Mouse (Mus musculus): ENCODE data around the gene Dusp13. TPM values are rescaled to one million over a fixed set of nuclear protein-coding genes. Genes with fewer than 3 reads are reported as not detected.

Gene Dusp13
- polyA plus RNA-seq, 1 experiment from 2014 or later = 0.51 TPM

GRCm38 (mm10) chr14:21691070-21691469, 59.9 kb downstream of the Dusp13 start:
- Histone ChIP-seq H3K27ac (no peak overlapping the region), H3K36me3 (replicated peaks; ENCODE audit: control insufficient read depth, insufficient read depth) (no peaks in the 10 kb centered on the region), H3K27me3 (ENCODE audit: control insufficient read depth, insufficient read depth, low read length) (0 out of 2 replicates have a peak, but pooled peaks cover 5% of the 10 kb centered on the region), H3K4me3 (replicated peaks; ENCODE audit: low read length) (no peak overlapping the region), H3K9me3 (ENCODE audit: control insufficient read depth, low read length) (0 out of 2 replicates have a peak, but pooled peaks cover 3% of the 10 kb centered on the region), H3K9ac (no peak overlapping the region), H3K4me1 (replicated peaks; ENCODE audit: control insufficient read depth, insufficient read depth, low read length) (0 out of 2 replicates have a peak, but pooled peaks cover 7% of the 10 kb centered on the region), H3K4me2 (replicated peaks) (no peak overlapping the region)
- no peak for DNase-seq (ENCODE audit: low spot score)
- ATAC-seq (ENCODE audit: low FRiP score) = no peak
- 94% methylated on average over 3 of the region's 3 CpGs for WGBS

DNA sequence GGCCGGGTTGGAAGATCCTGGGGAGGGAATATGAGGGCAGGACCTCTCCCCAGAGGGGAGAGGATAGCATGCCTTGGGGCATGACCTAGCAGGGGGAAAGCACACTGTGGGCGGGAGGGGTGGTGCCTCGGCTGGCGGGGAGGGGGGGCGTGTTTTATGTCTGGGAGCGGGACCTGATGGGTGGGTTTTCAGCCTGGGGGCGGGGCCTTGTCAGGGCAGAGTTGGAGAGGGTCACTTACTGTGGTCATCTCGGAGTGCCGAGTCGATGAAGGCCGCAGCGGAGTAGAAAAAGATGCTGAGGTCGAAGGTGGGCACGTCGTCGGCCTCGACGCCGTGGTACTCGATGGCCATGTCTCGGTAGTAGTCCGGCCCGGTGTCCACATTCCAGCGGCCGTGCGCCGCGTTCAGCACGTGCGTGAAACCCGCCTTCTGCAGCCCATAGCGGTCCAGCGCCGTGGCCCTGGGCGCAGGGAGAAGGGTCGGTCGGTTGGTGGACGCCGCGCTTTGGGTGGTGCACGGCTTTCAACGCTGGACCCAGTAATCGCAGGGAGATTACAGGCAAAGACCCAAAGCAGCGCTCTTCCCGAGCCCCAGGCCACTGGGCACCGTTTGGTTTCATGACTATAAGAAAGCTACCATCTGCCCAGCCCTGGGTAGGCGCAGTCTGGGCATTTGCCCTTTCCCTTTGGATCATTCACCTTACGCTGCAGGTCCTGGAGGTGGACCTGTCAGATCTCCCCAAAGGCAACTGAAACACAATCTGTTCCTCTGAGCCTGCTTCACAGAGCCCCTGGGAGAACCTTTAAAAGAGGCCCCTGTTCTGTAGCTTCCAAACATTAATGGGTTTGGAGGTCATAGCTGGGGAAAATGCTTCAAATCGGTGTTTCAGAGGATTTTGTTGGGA, 64.4 kb downstream of the Dusp13 start:
- Histone ChIP-seq H3K27ac (no peak overlapping the region), H3K4me2 (replicated peaks) (peak overlapping the region; percentile 53), H3K9ac (peak overlapping the region; percentile 39; the same call in 1 of the 2 replicates), H3K36me3 (replicated peaks; ENCODE audit: control insufficient read depth, insufficient read depth) (no peaks in the 10 kb centered on the region), H3K4me1 (replicated peaks; ENCODE audit: control insufficient read depth, insufficient read depth, low read length) (peaks cover 7% of the 10 kb centered on the region; the same call in 1 of the 2 replicates), H3K9me3 (ENCODE audit: control insufficient read depth, low read length) (no peaks in the 10 kb centered on the region), H3K4me3 (replicated peaks; ENCODE audit: low read length) (peak overlapping the region; percentile 22), H3K27me3 (ENCODE audit: control insufficient read depth, insufficient read depth, low read length) (0 out of 2 replicates have a peak, but pooled peaks cover 5% of the 10 kb centered on the region)
- DNase-seq (ENCODE audit: low spot score) (no peak), ATAC-seq (ENCODE audit: low FRiP score) (no peak; the same call in 1 of the 2 replicates)
- WGBS = 13% methylated on average over 49 of the region's 49 CpGs

GRCm38 (mm10) chr14:21685411-21686146, 65.4 kb downstream of the Dusp13 start:
- DNase-seq (ENCODE audit: low spot score) = no peak
- 88% methylated on average over 10 of the region's 10 CpGs for WGBS

GRCm38 (mm10) chr14:21683834-21684233, 67.1 kb downstream of the Dusp13 start:
- 65% methylated on average over 4 of the region's 4 CpGs for WGBS
- Histone ChIP-seq H3K36me3 (replicated peaks; ENCODE audit: control insufficient read depth, insufficient read depth) (no peaks in the 10 kb centered on the region), H3K27me3 (ENCODE audit: control insufficient read depth, insufficient read depth, low read length) (0 out of 2 replicates have a peak, but pooled peaks cover 5% of the 10 kb centered on the region), H3K4me2 (replicated peaks) (no peak overlapping the region), H3K4me1 (replicated peaks; ENCODE audit: control insufficient read depth, insufficient read depth, low read length) (peaks cover 7% of the 10 kb centered on the region; the same call in 1 of the 2 replicates), H3K27ac (no peak overlapping the region), H3K9me3 (ENCODE audit: control insufficient read depth, low read length) (no peaks in the 10 kb centered on the region), H3K9ac (no peak overlapping the region), H3K4me3 (replicated peaks; ENCODE audit: low read length) (no peak overlapping the region)
- no peak for ATAC-seq (ENCODE audit: low FRiP score)
- no peak for DNase-seq (ENCODE audit: low spot score)

More at GRCm38 (mm10) chr14:21685411-21686146, 65.4 kb downstream of the Dusp13 start:
- H3K4me2 ChIP-seq (replicated peaks) = no peak overlapping the region
- no peak overlapping the region for H3K9ac ChIP-seq
- H3K4me1 ChIP-seq (replicated peaks; ENCODE audit: control insufficient read depth, insufficient read depth, low read length) = peaks cover 7% of the 10 kb centered on the region; the same call in 1 of the 2 replicates
- no peak for ATAC-seq (ENCODE audit: low FRiP score)
- no peaks in the 10 kb centered on the region for H3K36me3 ChIP-seq (replicated peaks; ENCODE audit: control insufficient read depth, insufficient read depth)
- no peak overlapping the region for H3K4me3 ChIP-seq (replicated peaks; ENCODE audit: low read length)
- no peaks in the 10 kb centered on the region for H3K9me3 ChIP-seq (ENCODE audit: control insufficient read depth, low read length)
- no peak overlapping the region for H3K27ac ChIP-seq
- 0 out of 2 replicates have a peak, but pooled peaks cover 5% of the 10 kb centered on the region for H3K27me3 ChIP-seq (ENCODE audit: control insufficient read depth, insufficient read depth, low read length)

Other genes starting within 250 kb of the Dusp13 start
- not detected in 2 replicates for gene Dupd1, start 36.6 kb downstream of the Dusp13 start, polyA plus RNA-seq (2014; fragmentation: Nextera tagmentation; extraction: Ambion mirVana)
- 22.7 and 27.8 TPM in 2 replicates for gene Samd8, start 650 bp downstream of the Dusp13 start, polyA plus RNA-seq (2014; fragmentation: Nextera tagmentation; extraction: Ambion mirVana)
- 305 and 316 TPM in 2 replicates for gene Vdac2, start 74.1 kb upstream of the Dusp13 start, polyA plus RNA-seq (2014; fragmentation: Nextera tagmentation; extraction: Ambion mirVana)
- 55.8 and 58.0 TPM in 2 replicates for gene Comtd1, start 97.8 kb upstream of the Dusp13 start, polyA plus RNA-seq (2014; fragmentation: Nextera tagmentation; extraction: Ambion mirVana)
- gene Zfp503, start 238.4 kb upstream of the Dusp13 start, polyA plus RNA-seq (2014; fragmentation: Nextera tagmentation; extraction: Ambion mirVana) = 9.3 and 11.6 TPM in 2 replicates